Mouse (Mus musculus) kidney, adult 2 months (tissue): ENCODE measurements around the gene Rhebl1.

ENCODE experiments used
- CTCF ChIP-seq: fragments of 200-500 bp; conservative IDR thresholded peaks from 2 replicates; pipeline ENCODE4 v1.5.1; 2011; ENCODE audit warnings: low read depth, mild to moderate bottlenecking, control low read depth, low read length, moderate library complexity, mixed read lengths; ENCODE audit not compliant: insufficient read depth, insufficient read length
- POLR2A ChIP-seq: fragments of 200-500 bp; IDR thresholded peaks from one replicate; pipeline ENCODE4 v1.6.1; 2011; ENCODE audit warnings: low read depth, low read length, control low read depth

- TF ChIP-seq CTCF = no peak
- TF ChIP-seq POLR2A = no peak
These were observed 42.3 kb downstream of the Rhebl1 start for GRCm38 (mm10) chr15:98852071-98852470.
